Mouse (Mus musculus) liver, postnatal 0 days (tissue): ENCODE measurements around the gene Nfib. TPM values are rescaled to one million over a fixed set of nuclear protein-coding genes. Genes with fewer than 3 reads are reported as not detected.

Source experiments
- ATAC-seq: fragments of 200-750 bp; cut with Nextera tagmentation; 2 replicates; pipeline ENCODE4 v1.8.0; 2017; ENCODE audit warnings: mild to moderate bottlenecking, moderate library complexity
- DNase-seq: peaks from one replicate; pipeline ENCODE4 v3.0.0-alpha.2; 2016
- H3K27ac ChIP-seq: fragments of 300-500 bp; sonication (generic); 2 replicates; pipeline ENCODE4 v1.5.1; 2014; ENCODE audit warnings: antibody characterized with exemption, moderate library complexity, mild to moderate bottlenecking, low read depth
- H3K27me3 ChIP-seq: fragments of 300-500 bp; sonication (generic); 2 replicates; pipeline ENCODE4 v1.6.1; 2014; ENCODE audit warnings: low read length, control low read depth, mixed read lengths; ENCODE audit not compliant: insufficient read depth
- H3K36me3 ChIP-seq: fragments of 300-500 bp; sonication (generic); replicated peaks from 2 replicates; pipeline ENCODE4 v1.6.1; 2014; ENCODE audit warnings: mild to moderate bottlenecking, control low read depth, low read length, moderate library complexity, mixed read lengths; ENCODE audit not compliant: insufficient read depth
- H3K4me1 ChIP-seq: fragments of 300-500 bp; sonication (generic); 2 replicates; pipeline ENCODE4 v1.6.1; 2014; ENCODE audit warnings: antibody characterized with exemption, mild to moderate bottlenecking, control low read depth; ENCODE audit not compliant: insufficient read depth
- H3K4me2 ChIP-seq: fragments of 300-500 bp; sonication (generic); 2 replicates; pipeline ENCODE4 v1.6.1; 2014; ENCODE audit warnings: low read depth, mild to moderate bottlenecking, low read length, moderate library complexity, mixed read lengths
- H3K4me3 ChIP-seq: fragments of 300-500 bp; sonication (generic); 2 replicates; pipeline ENCODE4 v1.5.1; 2014; ENCODE audit warnings: low read depth, low read length
- H3K9ac ChIP-seq: fragments of 300-500 bp; sonication (generic); replicated peaks from 2 replicates; pipeline ENCODE4 v1.6.1; 2014; ENCODE audit warnings: mild to moderate bottlenecking, moderate library complexity
- H3K9me3 ChIP-seq: fragments of 300-500 bp; sonication (generic); 2 replicates; pipeline ENCODE4 v1.6.1; 2016; ENCODE audit warnings: mild to moderate bottlenecking, control low read depth, low read length, mixed read lengths
- CTCF ChIP-seq: sonication (generic); IDR thresholded peaks from 2 replicates; pipeline ENCODE4 v1.5.1; 2016; ENCODE audit warnings: antibody characterized with exemption, low read depth
- EP300 ChIP-seq: IDR thresholded peaks from 2 replicates; pipeline ENCODE4 v1.6.1; 2016; ENCODE audit warnings: antibody characterized with exemption, low read depth, mild to moderate bottlenecking
- WGBS: fragments of 180-500 bp; shearing (Covaris S2); extraction: QIAGEN DNeasy Blood & Tissue Kit; methylation state at CpG from one replicate; pipeline ENCODE4 v1.1.7; 2014; ENCODE audit not compliant: insufficient replicate concordance; 5-methylcytosine and 5-hydroxymethylcytosine counted together
- polyA plus RNA-seq: library from polyadenylated mRNA; unstranded; fragments of >200 nt; fragmentation: Nextera tagmentation; extraction: Ambion mirVana; gene quantifications from 2 replicates; pipeline ENCODE4 v1.2.1, GENCODE M21; 2015

Gene Nfib
- polyA plus RNA-seq, 1 experiment from 2014 or later: 8.3 TPM

GRCm38 (mm10) chr4:82338930-82339329 is 366.6 kb downstream of the Nfib start:
- H3K4me1 ChIP-seq: no peaks in the 10 kb centered on the region
- no peaks in the 10 kb centered on the region for H3K9me3 ChIP-seq
- WGBS: 83% methylated on average over 6 of the region's 6 CpGs
- no peak overlapping the region for H3K27ac ChIP-seq
- TF ChIP-seq EP300 (no peak), CTCF (no peak)
- no peak overlapping the region for H3K9ac ChIP-seq
- no peak overlapping the region for H3K4me2 ChIP-seq
- H3K36me3 ChIP-seq: no peaks in the 10 kb centered on the region
- no peak overlapping the region for H3K4me3 ChIP-seq
- ATAC-seq (no peak), DNase-seq (no peak)
- H3K27me3 ChIP-seq: no peaks in the 10 kb centered on the region

- no peak for DNase-seq
- no peaks in the 10 kb centered on the region for H3K9me3 ChIP-seq
- WGBS: 46% methylated on average over 3 of the region's 3 CpGs
- TF ChIP-seq CTCF (no peak), EP300 (no peak)
- H3K4me1 ChIP-seq: no peaks in the 10 kb centered on the region
- no peak overlapping the region for H3K9ac ChIP-seq
- H3K36me3 ChIP-seq: no peaks in the 10 kb centered on the region
- no peaks in the 10 kb centered on the region for H3K27me3 ChIP-seq
- no peak overlapping the region for H3K27ac ChIP-seq
- ATAC-seq: no peak
- H3K4me3 ChIP-seq: no peak overlapping the region
- no peak overlapping the region for H3K4me2 ChIP-seq
These were observed 367.1 kb downstream of the Nfib start for GRCm38 (mm10) chr4:82338481-82338880.

- H3K9ac ChIP-seq: no peak overlapping the region
- no peak for ATAC-seq
- no peak overlapping the region for H3K4me3 ChIP-seq
- no peaks in the 10 kb centered on the region for H3K9me3 ChIP-seq
- no peak overlapping the region for H3K27ac ChIP-seq
- no peak for TF ChIP-seq EP300
- TF ChIP-seq CTCF: no peak
- no peak overlapping the region for H3K4me2 ChIP-seq
- no peaks in the 10 kb centered on the region for H3K36me3 ChIP-seq
- no peaks in the 10 kb centered on the region for H3K4me1 ChIP-seq
- 78% methylated on average over 11 of the region's 11 CpGs for WGBS
- no peaks in the 10 kb centered on the region for H3K27me3 ChIP-seq
- DNase-seq: no peak
These were observed 368.6 kb downstream of the Nfib start for GRCm38 (mm10) chr4:82336951-82337381.

- no peaks in the 10 kb centered on the region for H3K4me1 ChIP-seq
- no peak overlapping the region for H3K27ac ChIP-seq
- H3K9me3 ChIP-seq: no peaks in the 10 kb centered on the region
- no peak for TF ChIP-seq CTCF
- TF ChIP-seq EP300: no peak
- DNase-seq: no peak
- H3K9ac ChIP-seq: no peak overlapping the region
- H3K4me2 ChIP-seq: no peak overlapping the region
- H3K36me3 ChIP-seq: no peaks in the 10 kb centered on the region
- H3K27me3 ChIP-seq: no peaks in the 10 kb centered on the region
- no peak for ATAC-seq
- 82% methylated on average over 4 of the region's 4 CpGs for WGBS
- H3K4me3 ChIP-seq: no peak overlapping the region
These were observed 370.2 kb downstream of the Nfib start for GRCm38 (mm10) chr4:82335266-82335865.

GRCm38 (mm10) chr4:82333413-82333812 is 372.1 kb downstream of the Nfib start:
- TF ChIP-seq EP300 (no peak), CTCF (no peak)
- H3K27me3 ChIP-seq: no peaks in the 10 kb centered on the region
- no peak overlapping the region for H3K4me2 ChIP-seq
- no peak overlapping the region for H3K4me3 ChIP-seq
- H3K27ac ChIP-seq: no peak overlapping the region
- H3K9me3 ChIP-seq: no peaks in the 10 kb centered on the region
- H3K36me3 ChIP-seq: no peaks in the 10 kb centered on the region
- no peak for DNase-seq
- no peak overlapping the region for H3K9ac ChIP-seq
- WGBS: 79% methylated on average over 3 of the region's 3 CpGs
- ATAC-seq: no peak
- no peaks in the 10 kb centered on the region for H3K4me1 ChIP-seq

- DNase-seq (no peak), ATAC-seq (no peak)
- Histone ChIP-seq H3K4me3 (no peak overlapping the region), H3K4me2 (no peak overlapping the region), H3K27ac (no peak overlapping the region), H3K4me1 (no peaks in the 10 kb centered on the region), H3K27me3 (no peaks in the 10 kb centered on the region), H3K9me3 (no peaks in the 10 kb centered on the region), H3K9ac (no peak overlapping the region), H3K36me3 (0 out of 2 replicates have a peak, but pooled peaks cover 2% of the 10 kb centered on the region)
- no peak for TF ChIP-seq CTCF
- TF ChIP-seq EP300: no peak
- WGBS: 61% methylated on average over 4 of the region's 4 CpGs
These were observed 375.5 kb downstream of the Nfib start for GRCm38 (mm10) chr4:82330095-82330494.
